Mouse (Mus musculus) layer of hippocampus, adult 9-10 months (tissue): ENCODE data around the gene Tlx1.

Experiments used
- DNase-seq: peaks from one replicate; pipeline ENCODE4 v3.0.0; 2022; ENCODE audit warnings: low spot score

Gene Tlx1

DNA sequence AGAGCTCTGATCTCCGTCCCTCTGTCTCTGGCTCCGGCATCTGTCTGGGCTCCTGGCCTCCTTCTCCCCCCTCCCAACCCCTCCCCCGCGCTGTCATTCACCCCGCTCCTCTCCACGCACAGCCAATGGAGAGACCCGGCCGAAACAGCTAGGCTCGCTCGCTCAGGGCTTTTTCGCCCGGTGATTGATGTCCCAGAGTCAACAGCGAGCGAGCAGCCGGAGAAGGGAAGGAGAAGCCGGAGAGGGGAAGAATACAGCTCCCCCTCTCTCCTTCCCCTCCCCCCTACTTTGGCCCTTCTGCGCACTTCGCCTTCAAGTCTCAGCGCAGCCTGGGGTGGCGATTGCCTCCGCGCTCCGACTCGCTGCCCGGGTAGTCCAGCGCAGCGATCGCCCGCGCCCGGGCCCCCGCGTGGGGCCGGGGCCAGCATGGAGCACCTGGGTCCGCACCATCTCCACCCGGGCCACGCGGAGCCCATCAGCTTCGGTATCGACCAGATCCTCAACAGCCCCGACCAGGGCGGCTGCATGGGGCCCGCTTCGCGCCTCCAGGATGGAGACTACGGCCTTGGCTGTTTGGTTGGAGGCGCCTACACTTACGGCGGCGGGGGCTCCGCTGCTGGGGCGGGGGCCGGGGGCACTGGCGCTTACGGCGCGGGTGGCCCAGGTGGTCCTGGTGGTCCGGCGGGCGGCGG is at the start of gene Tlx1:
Gene Tlx1, plus strand, starts transcription at position 191 of the 692 bp plus-strand sequence.
- DNase-seq, result no peak

DNA sequence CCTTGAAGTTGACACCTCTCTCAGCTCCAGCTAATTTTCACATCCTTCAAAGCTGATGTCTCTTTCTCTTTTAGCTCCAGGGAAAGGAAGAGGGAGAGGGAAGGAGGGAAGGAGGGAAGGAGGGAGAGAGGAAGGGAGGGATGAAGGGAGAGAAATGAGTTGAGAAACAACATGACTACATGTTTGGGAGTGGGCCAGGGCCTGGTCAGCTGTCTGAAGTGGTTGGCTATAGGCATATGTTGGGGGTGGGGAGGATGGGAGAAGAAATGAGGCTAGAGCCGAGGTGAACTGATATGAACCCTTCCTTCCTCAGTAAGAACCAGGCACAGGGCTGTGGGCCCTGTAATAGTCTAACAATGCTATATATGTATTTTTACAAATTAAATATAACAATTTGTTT is 44.9 kb upstream of the Tlx1 start:
- DNase-seq, result no peak

DNA sequence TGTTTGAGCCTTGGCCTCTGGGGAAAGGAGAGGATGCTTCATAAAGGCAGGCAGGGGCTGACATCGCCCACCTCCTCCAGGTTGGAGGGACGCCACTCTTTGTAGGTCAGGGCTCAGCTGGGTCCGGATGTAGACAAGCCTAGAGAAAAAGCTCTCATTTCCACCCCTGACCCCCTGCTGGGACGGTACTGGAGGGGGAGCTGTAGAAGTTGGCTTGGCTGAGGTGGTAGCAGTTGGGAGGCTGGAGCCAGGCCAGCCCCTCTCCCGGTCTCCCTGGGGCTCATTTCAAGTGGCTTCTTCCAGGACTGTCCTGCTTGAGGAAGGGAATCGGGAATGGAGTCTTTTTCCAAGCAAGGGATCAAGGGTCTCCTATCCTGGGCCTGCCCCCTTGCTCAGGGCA is 43.8 kb upstream of the Tlx1 start:
- no peak for DNase-seq

DNA sequence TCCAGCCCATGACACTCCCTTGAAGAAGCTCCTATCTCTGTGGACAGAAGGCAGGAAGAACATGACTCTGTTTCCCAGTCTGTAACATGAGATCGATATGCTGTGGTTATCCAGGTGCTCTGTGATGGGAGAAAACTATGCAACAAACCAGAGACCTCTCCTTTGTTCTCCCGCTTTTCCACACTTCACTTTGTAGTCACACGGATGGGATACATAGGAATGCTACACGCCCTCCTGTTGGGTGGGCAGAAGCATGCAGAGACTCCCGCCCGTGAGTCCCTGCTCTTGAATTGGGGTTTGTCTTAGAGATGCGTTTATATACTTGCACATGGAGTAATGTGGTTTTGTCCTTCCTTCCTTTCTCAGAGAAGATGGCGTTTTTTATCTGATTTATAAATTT is 39.8 kb upstream of the Tlx1 start:
- no peak for DNase-seq

DNA sequence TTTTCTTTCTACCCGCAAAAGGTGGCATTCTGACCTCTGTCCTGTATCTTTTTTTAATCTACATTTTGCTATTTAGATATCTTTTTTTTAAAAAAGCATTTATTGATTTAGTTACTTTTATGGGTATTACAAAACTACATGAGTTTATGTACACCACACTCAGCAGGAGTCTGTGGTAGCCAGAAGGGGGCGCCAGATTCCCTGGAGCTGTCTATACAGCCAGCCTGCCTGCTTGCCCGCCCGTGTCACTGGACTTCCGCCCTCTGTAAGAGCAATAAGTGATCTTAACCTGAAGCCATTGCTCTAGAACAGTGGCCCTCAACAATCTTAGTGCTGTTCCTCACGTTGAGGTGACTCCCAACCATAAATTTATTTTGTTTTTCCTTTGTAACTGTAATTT is 38.0 kb upstream of the Tlx1 start:
- no peak for DNase-seq

DNA sequence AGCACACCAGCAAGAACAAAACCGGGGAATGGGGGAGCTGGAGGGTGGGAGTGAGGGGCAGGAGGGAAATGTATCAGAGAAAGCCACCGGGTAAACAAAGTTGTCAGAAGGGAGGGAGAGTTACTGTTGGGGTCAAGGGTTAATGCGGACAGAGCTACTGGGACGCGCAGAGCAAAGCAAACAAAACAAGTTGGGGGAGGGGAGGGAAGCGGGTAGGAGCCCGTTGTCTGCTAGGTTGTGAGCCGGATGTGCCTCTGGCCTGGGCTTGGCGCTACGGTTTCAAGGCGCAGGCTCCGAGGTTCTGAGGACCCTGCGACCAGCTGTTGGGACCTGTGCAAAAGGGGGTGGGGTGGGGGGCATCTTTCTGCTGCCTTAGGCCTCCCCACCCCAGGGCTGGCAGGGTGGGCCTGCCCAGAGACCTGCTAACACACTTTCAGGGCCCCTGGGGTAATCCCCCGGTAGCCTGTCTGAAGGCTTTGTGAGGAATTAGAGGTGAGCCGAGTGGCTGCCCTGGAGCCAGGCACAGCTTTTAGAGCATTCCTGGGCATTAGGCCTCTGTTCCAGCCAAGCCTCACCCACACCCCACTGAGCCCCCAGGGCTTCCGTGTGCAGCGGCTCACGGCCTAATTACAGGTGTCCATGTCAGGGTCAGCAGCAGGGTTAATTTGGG is 36.6 kb upstream of the Tlx1 start:
- DNase-seq, result no peak

DNA sequence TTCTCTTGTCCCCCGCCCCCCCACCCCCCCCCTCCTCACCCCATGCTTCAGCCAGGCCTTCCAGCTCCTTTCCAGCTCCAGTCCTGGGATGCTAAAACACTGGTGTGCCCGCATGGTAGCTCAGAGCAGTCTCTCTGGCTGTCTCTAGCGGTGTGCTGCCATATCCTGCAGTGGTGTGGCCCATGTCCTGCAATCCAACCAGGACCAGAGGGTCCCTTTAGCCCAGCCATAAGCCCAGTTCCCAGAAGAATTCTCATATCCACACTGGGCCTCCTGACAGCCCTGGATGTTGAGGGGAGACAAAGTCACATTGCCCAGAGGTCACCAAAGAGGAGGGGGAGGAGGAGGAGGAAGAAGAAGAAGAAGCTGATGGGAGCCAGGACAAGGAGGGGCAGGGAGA is 35.7 kb upstream of the Tlx1 start:
- no peak for DNase-seq

DNA sequence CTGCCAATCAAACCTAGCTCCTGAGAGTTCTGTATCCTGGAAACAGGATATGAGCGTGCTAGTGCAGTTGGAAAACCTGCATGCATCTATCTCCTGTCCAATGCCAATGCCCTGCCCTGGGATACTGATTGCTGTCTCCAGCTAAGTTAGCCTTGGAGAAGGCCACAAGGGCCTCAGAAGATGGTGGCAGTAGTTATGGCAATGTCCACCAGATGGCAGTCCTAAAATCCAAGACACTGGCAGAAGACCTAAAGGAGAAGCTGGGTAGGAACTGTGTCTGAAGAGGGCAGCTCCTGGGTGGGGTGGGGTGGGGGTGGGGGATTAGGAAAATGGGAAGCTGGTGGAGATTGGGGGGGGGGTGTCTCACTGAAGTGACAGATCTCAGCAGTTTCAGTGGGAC is 33.7 kb upstream of the Tlx1 start:
- peak; percentile 26 for DNase-seq

DNA sequence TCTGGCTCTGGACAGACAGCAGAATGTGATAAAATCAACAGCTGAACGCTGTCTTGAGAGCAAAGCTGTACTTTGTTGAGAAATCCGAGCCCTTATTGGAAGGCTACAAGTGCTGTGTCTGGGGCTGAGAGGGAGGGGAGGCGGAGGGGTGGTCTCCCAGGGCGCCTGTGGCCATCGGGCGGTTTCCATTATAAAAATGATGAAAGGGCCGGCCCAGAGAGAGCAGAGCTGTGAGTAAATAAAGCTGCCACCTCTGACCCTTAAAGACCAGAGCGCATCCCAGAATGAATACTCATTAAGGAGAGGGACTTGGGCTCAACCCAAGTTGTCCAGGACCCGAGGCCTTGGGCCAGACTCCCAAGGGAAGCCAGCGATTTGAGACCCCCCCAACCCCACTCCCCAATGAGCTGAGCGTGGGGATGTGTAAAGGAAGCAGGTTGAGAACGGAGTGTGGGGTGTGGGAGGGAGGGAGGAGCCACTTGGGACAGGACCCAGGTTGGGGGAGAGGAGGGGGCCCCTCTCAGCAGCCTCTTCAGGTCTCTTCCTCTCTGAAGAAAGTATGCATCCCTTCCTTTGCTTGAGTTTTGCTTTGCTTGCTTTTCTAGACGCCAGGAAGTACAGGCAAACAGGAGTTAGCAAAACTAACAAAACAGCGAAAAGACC is 18.4 kb upstream of the Tlx1 start:
- DNase-seq, result no peak

DNA sequence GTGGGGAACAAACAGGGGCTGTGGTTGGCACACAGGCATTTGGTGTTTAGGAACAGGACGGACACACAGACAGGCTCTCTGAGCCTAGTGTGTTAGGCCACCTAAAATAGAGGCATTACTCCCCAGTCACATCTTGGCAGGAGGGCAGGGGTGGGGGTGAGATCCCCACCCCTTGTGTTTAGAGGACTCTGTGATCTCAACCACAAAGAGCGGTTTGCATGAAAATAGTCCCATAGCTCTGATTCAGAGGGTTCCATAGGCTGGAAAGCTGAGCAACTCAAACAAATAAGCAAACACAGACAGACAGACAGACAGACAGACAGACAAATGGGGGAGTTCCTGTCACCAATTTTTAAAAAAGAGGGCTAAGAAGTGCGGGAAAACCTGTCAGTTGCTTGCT is 7.9 kb upstream of the Tlx1 start:
- no peak for DNase-seq

DNA sequence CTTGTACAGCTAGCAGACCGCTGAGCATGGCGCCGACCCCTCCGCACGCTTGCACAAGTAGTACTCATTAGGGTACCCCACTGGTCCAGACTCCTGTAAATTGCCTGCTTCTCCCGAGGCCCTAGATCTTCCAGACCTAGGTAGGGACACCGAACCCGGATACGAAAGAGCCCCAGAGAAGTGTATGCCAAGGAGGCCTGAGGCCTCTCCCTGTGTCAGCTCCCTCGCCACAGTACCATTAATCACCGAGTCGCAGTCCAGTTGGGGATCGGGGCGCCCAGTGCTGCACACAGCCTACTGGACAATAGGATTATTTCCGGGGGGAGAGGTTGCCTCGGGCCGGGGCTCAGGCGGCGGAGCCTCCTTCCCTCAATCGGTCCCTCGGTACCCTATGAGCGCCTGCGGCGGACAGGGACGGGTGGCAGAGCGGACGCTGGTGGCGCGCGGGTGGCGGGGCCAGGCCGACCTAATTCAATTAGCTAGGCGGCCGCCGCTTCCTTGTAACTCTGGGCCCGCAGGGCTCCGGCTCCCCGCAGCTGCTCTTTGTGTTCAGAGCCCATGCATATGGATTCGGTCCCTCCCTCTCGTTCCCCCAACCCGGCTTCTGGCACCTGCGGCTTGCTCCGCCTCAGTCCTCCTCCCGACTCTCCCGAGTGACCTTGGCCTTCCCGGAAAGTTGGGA is 7.1 kb upstream of the Tlx1 start:
- no peak for DNase-seq

DNA sequence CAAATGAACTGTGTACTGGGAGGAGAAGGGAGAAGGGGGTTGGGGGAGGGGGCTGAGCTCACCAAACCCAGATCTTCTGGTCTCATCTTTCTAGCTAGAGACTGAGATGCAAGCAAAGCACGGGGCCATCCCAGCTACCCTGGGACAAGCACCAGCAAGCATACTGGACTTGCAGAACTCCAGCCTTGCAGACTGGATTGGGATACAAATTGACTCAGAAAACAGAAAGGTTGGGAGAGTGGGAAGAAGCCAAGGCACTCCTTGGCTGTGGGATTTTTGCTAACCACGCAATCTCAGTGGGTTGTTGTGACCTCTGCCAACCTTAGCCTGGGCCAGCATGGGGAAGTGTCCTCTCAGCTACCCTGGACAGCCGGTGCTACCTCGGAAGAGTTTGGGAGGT is 3.4 kb upstream of the Tlx1 start:
- DNase-seq, result no peak

DNA sequence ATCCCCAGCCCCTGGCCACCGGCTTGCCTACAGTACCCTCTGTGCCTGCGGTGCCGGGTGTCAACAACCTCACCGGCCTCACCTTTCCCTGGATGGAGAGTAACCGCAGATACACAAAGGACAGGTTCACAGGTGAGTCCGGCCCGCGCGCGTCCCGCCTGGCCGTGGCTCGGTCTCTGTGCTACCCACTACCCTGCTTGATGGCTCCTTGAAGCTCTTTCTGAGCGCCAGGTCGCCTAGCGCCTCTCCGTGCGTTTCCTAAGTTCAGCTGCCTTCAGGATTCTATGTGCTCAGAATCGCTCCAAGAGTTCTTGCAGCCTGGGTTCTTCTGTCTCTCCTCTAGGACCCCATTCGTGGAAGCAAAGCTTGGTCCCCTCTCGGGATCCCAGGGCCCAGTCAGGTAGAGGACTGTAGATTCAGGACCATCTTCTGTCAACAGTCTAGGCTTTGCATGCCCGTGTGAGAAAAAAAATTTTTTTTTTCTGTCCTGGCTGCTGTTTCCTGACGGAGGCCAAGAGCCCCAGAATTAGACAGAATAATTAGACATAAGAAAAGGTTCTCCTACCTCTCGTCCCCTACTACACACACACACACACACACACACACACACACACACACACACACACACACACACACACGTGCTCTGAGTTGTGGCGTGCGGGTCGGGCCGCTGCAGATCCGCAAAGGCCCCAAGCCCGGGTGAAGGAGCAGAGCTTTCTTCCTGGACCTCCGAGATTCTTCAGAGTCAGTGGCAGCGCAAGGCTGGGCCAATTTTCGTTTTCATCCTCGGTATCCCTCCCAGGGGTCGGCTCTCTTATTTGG is 1.1 kb downstream of the Tlx1 start:
- no peak for DNase-seq

DNA sequence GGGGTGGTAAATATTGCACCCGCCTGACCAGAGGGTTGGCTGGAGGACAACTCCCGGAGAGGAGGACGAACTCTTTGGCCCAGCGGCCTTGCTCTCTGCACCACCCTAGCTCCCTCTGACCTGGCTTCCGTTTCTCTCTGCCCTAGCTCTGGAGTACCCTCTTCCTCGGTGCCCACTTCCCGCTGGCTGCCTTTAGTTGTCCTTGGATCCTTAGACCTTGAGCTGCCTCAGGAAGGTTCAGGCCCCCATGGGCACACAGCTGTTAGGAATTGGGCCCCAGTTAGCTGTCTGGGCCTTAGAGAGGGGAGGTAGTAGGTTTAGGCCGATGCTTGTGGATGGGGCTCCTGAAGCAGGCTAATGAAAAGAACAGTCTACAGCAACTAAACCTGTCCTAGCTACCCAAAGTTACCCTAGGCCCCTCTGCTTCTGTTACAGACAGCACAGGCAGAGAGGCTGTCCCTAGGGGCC is 1.7 kb downstream of the Tlx1 start:
- no peak for DNase-seq

DNA sequence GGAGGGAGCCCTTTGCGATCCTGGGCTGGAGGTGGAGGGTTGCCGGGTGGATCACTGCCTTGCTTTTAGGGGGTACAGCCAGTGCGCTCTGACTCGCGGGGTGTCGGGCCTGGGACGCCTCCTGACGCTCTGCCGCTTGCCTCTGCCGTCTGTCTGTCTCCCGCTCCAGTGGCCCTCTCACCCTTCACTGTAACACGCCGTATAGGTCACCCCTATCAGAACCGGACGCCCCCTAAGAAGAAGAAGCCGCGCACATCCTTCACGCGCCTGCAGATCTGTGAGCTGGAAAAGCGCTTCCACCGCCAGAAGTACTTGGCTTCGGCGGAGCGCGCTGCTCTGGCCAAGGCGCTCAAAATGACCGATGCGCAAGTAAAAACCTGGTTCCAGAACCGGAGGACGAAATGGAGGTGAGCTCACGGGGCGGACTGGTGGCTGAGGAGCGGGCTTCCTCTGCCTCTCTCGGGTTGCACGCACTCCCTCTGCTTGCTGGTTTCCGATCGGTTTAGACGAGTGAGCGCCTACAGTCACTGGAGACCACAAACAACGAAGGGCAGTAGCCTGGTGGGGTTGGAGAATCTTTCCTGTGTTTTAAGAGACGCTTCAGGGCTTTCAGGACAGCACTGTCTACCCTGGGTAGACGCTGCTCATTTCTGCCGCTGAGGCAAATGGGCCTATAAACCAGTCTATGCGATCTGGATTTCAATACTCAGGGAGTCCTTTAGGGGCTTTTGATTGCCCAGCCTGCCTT is 3.0 kb downstream of the Tlx1 start:
- no peak for DNase-seq

DNA sequence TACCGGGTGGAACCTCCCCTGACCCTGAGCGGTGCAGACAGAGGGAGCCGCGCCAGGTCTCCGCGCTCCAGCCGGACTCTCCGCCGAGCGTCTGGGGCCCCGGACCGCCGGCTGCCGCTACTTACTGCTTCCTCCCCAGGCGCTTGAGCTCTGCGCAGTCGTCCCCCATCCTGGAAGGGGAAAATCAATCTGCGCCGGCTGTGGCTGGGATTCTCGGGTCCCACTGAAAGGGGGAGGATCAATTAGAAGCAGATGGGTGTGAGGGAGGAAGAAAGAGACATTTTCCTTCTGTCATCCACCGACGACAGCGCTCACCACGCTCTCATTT is 3.5 kb downstream of the Tlx1 start:
- no peak for DNase-seq

DNA sequence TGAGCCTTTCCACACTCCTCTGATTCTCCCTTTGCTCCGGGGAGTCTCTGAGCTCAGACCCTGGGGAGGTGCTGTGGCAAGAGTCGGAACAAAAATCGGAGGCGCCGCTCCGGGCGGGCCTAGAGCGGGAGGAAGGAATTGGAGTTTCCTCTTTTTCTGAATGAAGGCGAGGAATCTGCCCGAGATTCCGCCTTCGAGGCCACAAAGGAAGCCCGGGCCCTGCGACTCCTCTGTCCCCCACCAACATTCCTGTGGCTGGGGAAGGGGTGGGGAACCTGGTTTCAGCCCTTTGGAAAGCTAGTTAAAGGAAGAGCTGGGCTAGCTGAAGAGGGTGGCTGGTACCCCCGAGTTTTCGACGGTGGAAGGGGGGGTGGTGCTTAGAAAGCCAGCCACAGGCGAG is 4.0 kb downstream of the Tlx1 start:
- DNase-seq, result no peak

DNA sequence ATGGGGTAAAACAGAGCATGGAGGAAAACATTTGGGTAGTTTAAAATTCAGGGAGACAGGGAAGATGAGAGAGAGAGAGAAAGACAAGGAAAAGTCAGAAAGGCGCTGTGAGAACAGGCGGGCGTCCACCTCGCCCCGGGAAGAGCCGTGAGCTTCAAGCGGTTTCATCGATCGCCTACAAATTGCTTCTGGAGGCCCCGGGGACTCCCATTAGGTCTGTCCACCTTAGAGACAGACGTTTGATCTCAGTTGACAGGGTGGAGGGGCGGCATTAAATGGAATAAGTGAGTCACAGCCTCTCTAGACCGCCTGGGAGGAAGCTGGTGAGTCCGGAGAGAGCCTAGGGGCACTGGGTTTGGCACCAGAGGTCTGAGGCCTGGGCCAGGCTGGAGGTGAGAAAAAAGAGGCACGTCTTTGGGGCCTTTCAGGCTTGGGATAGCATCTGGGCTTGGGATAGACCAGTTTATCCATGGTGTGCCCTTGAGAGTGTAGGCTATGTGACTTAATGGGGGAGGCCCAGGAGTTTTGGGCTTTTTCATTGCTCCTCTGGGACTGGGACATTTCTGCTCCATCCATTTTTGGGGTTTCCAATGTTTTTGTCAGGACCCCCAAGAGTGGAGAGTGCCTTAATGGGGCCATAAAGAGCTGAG is 4.8 kb downstream of the Tlx1 start:
- no peak for DNase-seq

DNA sequence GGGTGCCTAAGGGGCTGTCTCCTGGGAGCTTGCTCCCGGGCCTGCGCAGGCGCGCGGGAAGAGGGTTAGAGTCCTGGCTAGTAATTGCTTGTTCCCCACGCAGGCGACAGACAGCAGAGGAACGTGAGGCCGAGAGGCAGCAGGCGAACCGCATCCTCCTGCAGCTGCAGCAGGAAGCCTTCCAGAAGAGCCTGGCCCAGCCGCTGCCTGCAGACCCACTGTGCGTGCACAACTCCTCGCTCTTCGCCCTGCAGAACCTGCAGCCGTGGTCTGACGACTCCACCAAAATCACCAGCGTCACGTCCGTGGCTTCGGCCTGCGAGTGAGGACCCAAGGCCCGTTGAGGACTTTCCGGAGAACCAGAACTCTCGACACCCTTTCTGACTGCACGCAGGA is 5.3 kb downstream of the Tlx1 start:
- DNase-seq, result no peak

DNA sequence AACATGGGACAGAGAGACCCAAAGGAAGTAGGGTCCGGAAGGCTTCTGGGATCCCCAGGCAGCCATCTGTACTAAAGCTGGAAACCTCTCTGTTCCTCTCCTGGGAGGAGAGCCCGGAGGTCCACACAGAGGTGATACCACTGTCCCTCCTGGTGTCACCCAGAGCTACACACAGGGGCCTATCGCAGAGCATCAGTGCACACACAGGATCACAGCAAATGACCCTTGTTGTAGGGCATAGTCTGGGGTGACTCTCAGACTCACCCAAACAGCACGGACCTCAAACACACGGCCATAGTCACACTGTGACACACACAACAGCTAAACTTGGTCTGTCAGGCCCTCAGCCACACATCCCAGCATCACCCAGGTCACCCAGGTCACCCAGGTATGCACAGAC is 5.9 kb downstream of the Tlx1 start:
- DNase-seq, result no peak

DNA sequence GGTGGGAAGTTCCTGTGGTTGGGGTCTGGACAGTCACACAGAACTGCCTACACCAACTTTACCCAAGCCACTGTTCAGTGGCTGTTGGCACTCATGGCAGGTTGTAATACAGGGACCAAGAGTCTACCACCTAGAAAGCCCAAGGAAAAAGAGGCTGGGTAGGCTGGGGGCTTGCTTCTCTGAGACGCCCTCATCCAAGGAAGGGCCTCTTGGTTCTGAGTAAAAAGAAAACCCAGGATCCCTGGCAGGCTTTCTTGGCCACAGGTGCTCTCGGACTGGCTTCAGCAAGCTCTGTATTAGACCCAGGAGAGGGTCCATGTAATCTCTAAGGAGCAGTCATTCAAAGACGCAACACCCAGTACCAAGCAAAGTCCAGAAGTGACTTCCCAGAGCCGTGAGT is 7.7 kb downstream of the Tlx1 start:
- DNase-seq, result no peak
